Mouse (Mus musculus) heart, adult 2 months (tissue): ENCODE data around the gene Sfta2.

Experiments
- CTCF ChIP-seq: fragments of 200-600 bp; IDR thresholded peaks from 2 replicates; pipeline ENCODE4 v1.8.1; 2022; ENCODE audit warnings: antibody characterized with exemption, mild to moderate bottlenecking, moderate library complexity
- EP300 ChIP-seq: fragments of 200-500 bp; IDR thresholded peaks from 2 replicates; pipeline ENCODE4 v1.6.1; 2011; ENCODE audit warnings: low read depth, low read length, control low read depth; ENCODE audit not compliant: insufficient read depth
- POLR2A ChIP-seq: fragments of 200-500 bp; IDR thresholded peaks from 2 replicates; pipeline ENCODE4 v1.6.1; 2011; ENCODE audit warnings: mild to moderate bottlenecking, low read depth, low read length, control low read depth; ENCODE audit not compliant: insufficient read depth

GRCm38 (mm10) chr17:35578211-35578610 is 23.1 kb upstream of the Sfta2 start:
- TF ChIP-seq POLR2A (no peak), CTCF (peak; percentile 98), EP300 (peak; percentile 73)
